Mouse (Mus musculus): Measurements from ENCODE around the gene Rfpl4. TPM values are rescaled to one million over a fixed set of nuclear protein-coding genes. Genes with fewer than 3 reads are reported as not detected.
"Not testable (repeated sequence)": the region's sequence is repeated elsewhere in the genome, so short reads cannot be mapped to it uniquely, and the experiment has no call there.

Gene Rfpl4
- polyA plus RNA-seq, 1 experiment = not detected

- no peak for TF ChIP-seq CTCF (IDR thresholded peaks at IDR 0.05; ENCODE audit: extremely low read depth, insufficient read depth, low read length)
- no peak for TF ChIP-seq POLR2A (IDR thresholded peaks at IDR 0.05; ENCODE audit: extremely low read depth, insufficient read depth, low read length)
- H3K4me3 ChIP-seq (ENCODE audit: insufficient read depth, low read length) = no peak overlapping the region; the same call in 1 of the 2 replicates
- peaks cover 3% of the 10 kb centered on the region; the same call in 1 of the 2 replicates for H3K4me1 ChIP-seq (ENCODE audit: control insufficient read depth, insufficient read depth, low read length)
Measured at GRCm38 (mm10) chr7:5081939-5082338, 34.8 kb downstream of the Rfpl4 start.

GRCm38 (mm10) chr7:5081241-5081640 lies 35.5 kb downstream of the Rfpl4 start:
- Histone ChIP-seq H3K27ac (ENCODE audit: insufficient read depth, low read length) (no peak overlapping the region), H3K4me3 (ENCODE audit: insufficient read depth, low read length) (peak overlapping the region; percentile 96), H3K4me1 (ENCODE audit: control insufficient read depth, insufficient read depth, low read length) (peaks cover 3% of the 10 kb centered on the region; the same call in 1 of the 2 replicates)
- TF ChIP-seq CTCF (IDR thresholded peaks at IDR 0.05; ENCODE audit: extremely low read depth, insufficient read depth, low read length) (no peak), POLR2A (IDR thresholded peaks at IDR 0.05; ENCODE audit: extremely low read depth, insufficient read depth, low read length) (no peak)

More at GRCm38 (mm10) chr7:5081939-5082338, 34.8 kb downstream of the Rfpl4 start:
- no peak overlapping the region for H3K27ac ChIP-seq (ENCODE audit: insufficient read depth, low read length)

- Histone ChIP-seq H3K27ac (ENCODE audit: insufficient read depth, low read length) (peak overlapping the region; percentile 86), H3K4me1 (ENCODE audit: control insufficient read depth, insufficient read depth, low read length) (peaks cover 3% of the 10 kb centered on the region; the same call in 1 of the 2 replicates), H3K4me3 (ENCODE audit: insufficient read depth, low read length) (peak overlapping the region; percentile 96)
- no peak for TF ChIP-seq POLR2A (IDR thresholded peaks at IDR 0.05; ENCODE audit: extremely low read depth, insufficient read depth, low read length)
- TF ChIP-seq CTCF (IDR thresholded peaks at IDR 0.05; ENCODE audit: extremely low read depth, insufficient read depth, low read length) = no peak
Measured at GRCm38 (mm10) chr7:5080815-5081214, 35.9 kb downstream of the Rfpl4 start.

GRCm38 (mm10) chr7:5080010-5080751 lies 36.6 kb downstream of the Rfpl4 start, which contains the start of gene Epn1:
Gene Epn1 (plus strand): TSS chr7:5080235.
- Histone ChIP-seq H3K4me3 (ENCODE audit: insufficient read depth, low read length) (peak within 1 kb of the TSS; percentile 96), H3K4me1 (ENCODE audit: control insufficient read depth, insufficient read depth, low read length) (peaks cover 3% of the 10 kb centered on the region; the same call in 1 of the 2 replicates), H3K27ac (ENCODE audit: insufficient read depth, low read length) (peak within 1 kb of the TSS; percentile 86)
- peak; percentile 80 for TF ChIP-seq POLR2A (IDR thresholded peaks at IDR 0.05; ENCODE audit: extremely low read depth, insufficient read depth, low read length)
- TF ChIP-seq CTCF (IDR thresholded peaks at IDR 0.05; ENCODE audit: extremely low read depth, insufficient read depth, low read length) = no peak

GRCm38 (mm10) chr7:5079365-5080009 lies 37.3 kb downstream of the Rfpl4 start:
- 0 out of 2 replicates have a peak overlapping the region, but pooled peaks have one; percentile 6 for H3K27ac ChIP-seq (ENCODE audit: insufficient read depth, low read length)
- H3K4me1 ChIP-seq (ENCODE audit: control insufficient read depth, insufficient read depth, low read length) = not testable (repeated sequence)
- peak overlapping the region; percentile 96 for H3K4me3 ChIP-seq (ENCODE audit: insufficient read depth, low read length)

GRCm38 (mm10) chr7:5076931-5077330 lies 39.8 kb downstream of the Rfpl4 start:
- TF ChIP-seq CTCF (IDR thresholded peaks at IDR 0.05; ENCODE audit: extremely low read depth, insufficient read depth, low read length) = no peak
- TF ChIP-seq POLR2A (IDR thresholded peaks at IDR 0.05; ENCODE audit: extremely low read depth, insufficient read depth, low read length) = no peak
- Histone ChIP-seq H3K27ac (ENCODE audit: insufficient read depth, low read length) (no peak overlapping the region), H3K4me3 (ENCODE audit: insufficient read depth, low read length) (no peak overlapping the region), H3K4me1 (ENCODE audit: control insufficient read depth, insufficient read depth, low read length) (peaks cover 2% of the 10 kb centered on the region; the same call in 1 of the 2 replicates)

- TF ChIP-seq CTCF (IDR thresholded peaks at IDR 0.05; ENCODE audit: extremely low read depth, insufficient read depth, low read length) = no peak
- no peak for TF ChIP-seq POLR2A (IDR thresholded peaks at IDR 0.05; ENCODE audit: extremely low read depth, insufficient read depth, low read length)
Measured at GRCm38 (mm10) chr7:5074984-5075383, 41.8 kb downstream of the Rfpl4 start.

GRCm38 (mm10) chr7:5073586-5073985 lies 43.2 kb downstream of the Rfpl4 start:
- Histone ChIP-seq H3K4me3 (ENCODE audit: insufficient read depth, low read length) (no peak overlapping the region), H3K4me1 (ENCODE audit: control insufficient read depth, insufficient read depth, low read length) (no peaks in the 10 kb centered on the region), H3K27ac (ENCODE audit: insufficient read depth, low read length) (no peak overlapping the region)
- TF ChIP-seq POLR2A (IDR thresholded peaks at IDR 0.05; ENCODE audit: extremely low read depth, insufficient read depth, low read length) (no peak), CTCF (IDR thresholded peaks at IDR 0.05; ENCODE audit: extremely low read depth, insufficient read depth, low read length) (no peak)

More at GRCm38 (mm10) chr7:5074984-5075383, 41.8 kb downstream of the Rfpl4 start:
- Histone ChIP-seq H3K27ac (ENCODE audit: insufficient read depth, low read length) (no peak overlapping the region), H3K4me1 (ENCODE audit: control insufficient read depth, insufficient read depth, low read length) (no peaks in the 10 kb centered on the region), H3K4me3 (ENCODE audit: insufficient read depth, low read length) (no peak overlapping the region)

GRCm38 (mm10) chr7:5064886-5065285 lies 51.9 kb downstream of the Rfpl4 start:
- Histone ChIP-seq H3K4me1 (ENCODE audit: control insufficient read depth, insufficient read depth, low read length) (peaks cover 6% of the 10 kb centered on the region; the same call in 1 of the 2 replicates), H3K27ac (ENCODE audit: insufficient read depth, low read length) (no peak overlapping the region), H3K4me3 (ENCODE audit: insufficient read depth, low read length) (no peak overlapping the region)
- TF ChIP-seq POLR2A (IDR thresholded peaks at IDR 0.05; ENCODE audit: extremely low read depth, insufficient read depth, low read length) (no peak), CTCF (IDR thresholded peaks at IDR 0.05; ENCODE audit: extremely low read depth, insufficient read depth, low read length) (no peak)

Data from cortical plate, adult 2 months (tissue).